Mouse (Mus musculus): ENCODE data around the gene Bak1. TPM values are rescaled to one million over a fixed set of nuclear protein-coding genes. Genes with fewer than 3 reads are reported as not detected.

The Bak1 gene
- total and polyA plus RNA-seq, 3 experiments, result 75.4 to 150 TPM; not detected in 1

GRCm38 (mm10) chr17:27057517-27058055 is 28.8 kb upstream of the Bak1 start:
- Histone ChIP-seq H3K79me2 (ENCODE audit: control insufficient read depth, insufficient read depth, low read length, poor library complexity) (peaks cover 5% of the 10 kb centered on the region), H3K27me3 (ENCODE audit: control insufficient read depth in 1 of 2, insufficient read depth in 2 of 2, low read length in 2 of 2) (no peaks in the 10 kb centered on the region), H3K36me3 (ENCODE audit: control insufficient read depth in 1 of 2, insufficient read depth in 2 of 2, low read length in 2 of 2) (peaks cover 0 to 8% of the 10 kb centered on the region in 2 experiments; a peak in 2 of 4 replicates), H3K9ac (ENCODE audit: control insufficient read depth, low read depth, low read length, poor library complexity, severe bottlenecking) (peak overlapping the region; percentile 76), H3K9me3 (replicated peaks; ENCODE audit: insufficient read depth, low read length) (no peaks in the 10 kb centered on the region), H3K27ac (ENCODE audit: control insufficient read depth, low read depth, low read length) (peak overlapping the region; percentile 0), H3K4me1 (ENCODE audit: control insufficient read depth in 1 of 2, insufficient read depth in 2 of 2, low read length in 2 of 2) (peaks cover 4 to 8% of the 10 kb centered on the region in 2 experiments; a peak in 3 of 4 replicates), H3K4me3 (ENCODE audit: control insufficient read depth in 1 of 2, insufficient read depth in 1 of 2, low read depth in 2 of 2, low read length in 2 of 2) (peak overlapping the region; percentile 54 to 96)
- TF ChIP-seq ZKSCAN1 (IDR thresholded peaks at IDR 0.05; ENCODE audit: low read depth, low read length) (no peak), POLR2AphosphoS2 (IDR thresholded peaks at IDR 0.05; ENCODE audit: low read length) (no peak), UBTF (IDR thresholded peaks at IDR 0.05; ENCODE audit: borderline replicate concordance, insufficient read depth, low read depth, low read length) (0 out of 2 replicates have a peak, but pooled peaks have one; percentile 20)
- peak; percentile 60 for DNase-seq (ENCODE audit: low read depth, low spot score)

GRCm38 (mm10) chr17:27056812-27057516 is 28.2 kb upstream of the Bak1 start, which contains the start of gene Itpr3:
Gene Itpr3, plus strand, starts transcription at chr17:27057304.
- peak; percentile 91 for DNase-seq (ENCODE audit: low read depth, low spot score)
- peaks cover 5% of the 10 kb centered on the region for H3K79me2 ChIP-seq (ENCODE audit: control insufficient read depth, insufficient read depth, low read length, poor library complexity)
- H3K27ac ChIP-seq (ENCODE audit: control insufficient read depth, low read depth, low read length), result peak within 1 kb of the TSS; percentile 72
- peaks cover 4 to 12% of the 10 kb centered on the region in 2 experiments; a peak in 3 of 4 replicates for H3K4me1 ChIP-seq (ENCODE audit: control insufficient read depth in 1 of 2, insufficient read depth in 2 of 2, low read length in 2 of 2)
- peak within 1 kb of the TSS; percentile 76 for H3K9ac ChIP-seq (ENCODE audit: control insufficient read depth, low read depth, low read length, poor library complexity, severe bottlenecking)
- no peaks in the 10 kb centered on the region for H3K27me3 ChIP-seq (ENCODE audit: control insufficient read depth in 1 of 2, insufficient read depth in 2 of 2, low read length in 2 of 2)
- TF ChIP-seq MAZ (IDR thresholded peaks at IDR 0.05; ENCODE audit: low read depth, low read length) (peak; percentile 21; the same call in 1 of the 2 replicates), JUND (IDR thresholded peaks at IDR 0.05; ENCODE audit: low read depth, low read length) (no peak), UBTF (IDR thresholded peaks at IDR 0.05; ENCODE audit: borderline replicate concordance, insufficient read depth, low read depth, low read length) (0 out of 2 replicates have a peak, but pooled peaks have one; percentile 53), ZKSCAN1 (IDR thresholded peaks at IDR 0.05; ENCODE audit: low read depth, low read length) (no peak), E2F4 (IDR thresholded peaks at IDR 0.05; ENCODE audit: borderline replicate concordance, low read depth, low read length) (no peak), MYB (IDR thresholded peaks at IDR 0.05; ENCODE audit: low read depth, low read length) (no peak), NELFE (IDR thresholded peaks at IDR 0.05; ENCODE audit: low read depth, low read length) (peak; percentile 57), TBP (IDR thresholded peaks at IDR 0.05; ENCODE audit: low read depth, low read length) (no peak), POLR2AphosphoS5 (IDR thresholded peaks at IDR 0.05; ENCODE audit: borderline replicate concordance, low read depth, low read length) (no peak), GABPA (IDR thresholded peaks at IDR 0.05; ENCODE audit: low read depth, low read length) (no peak), USF1 (IDR thresholded peaks at IDR 0.05; ENCODE audit: low read depth, low read length) (peak; percentile 62), ELF1 (IDR thresholded peaks at IDR 0.05; ENCODE audit: low read depth, low read length) (peak; percentile 75), EP300 (IDR thresholded peaks at IDR 0.05; ENCODE audit: low read depth in 1 of 2, low read length in 2 of 2) (no peak), ZMIZ1 (IDR thresholded peaks at IDR 0.05; ENCODE audit: low read depth, low read length) (no peak), POLR2AphosphoS2 (IDR thresholded peaks at IDR 0.05; ENCODE audit: low read length) (no peak; the same call in 1 of the 2 replicates), SIN3A (IDR thresholded peaks at IDR 0.05; ENCODE audit: low read length) (no peak), MYC (IDR thresholded peaks at IDR 0.05; ENCODE audit: low read depth, low read length) (0 out of 2 replicates have a peak, but pooled peaks have one; percentile 39), RAD21 (IDR thresholded peaks at IDR 0.05; ENCODE audit: low read depth, low read length) (no peak), HCFC1 (IDR thresholded peaks at IDR 0.05; ENCODE audit: low read depth, low read length) (no peak), CHD2 (IDR thresholded peaks at IDR 0.05; ENCODE audit: low read length) (no peak), MXI1 (IDR thresholded peaks at IDR 0.05; ENCODE audit: low read depth, low read length) (peak; percentile 92), MAFK (IDR thresholded peaks at IDR 0.05; ENCODE audit: borderline replicate concordance, low read depth, low read length) (no peak), MAX (IDR thresholded peaks at IDR 0.05; ENCODE audit: low read length) (no peak), NRF1 (IDR thresholded peaks at IDR 0.05; ENCODE audit: insufficient read depth, low read depth, low read length, poor library complexity, severe bottlenecking) (no peak), TCF12 (IDR thresholded peaks at IDR 0.05; ENCODE audit: low read depth, low read length) (peak; percentile 41; the same call in 1 of the 2 replicates), ZC3H11A (IDR thresholded peaks at IDR 0.05; ENCODE audit: low read depth, low read length) (no peak), POLR2A (IDR thresholded peaks at IDR 0.05; ENCODE audit: control insufficient read depth in 1 of 2, insufficient read depth in 1 of 2, low read depth in 1 of 2, low read length in 2 of 2, poor library complexity in 1 of 2) (peak; percentile 58 to 59; a peak in 3 of 4 replicates)
- no peaks in the 10 kb centered on the region for H3K9me3 ChIP-seq (replicated peaks; ENCODE audit: insufficient read depth, low read length)
- peak within 1 kb of the TSS; percentile 56 to 96 for H3K4me3 ChIP-seq (ENCODE audit: control insufficient read depth in 1 of 2, insufficient read depth in 1 of 2, low read depth in 2 of 2, low read length in 2 of 2)
- peaks cover 0 to 8% of the 10 kb centered on the region in 2 experiments; a peak in 2 of 4 replicates for H3K36me3 ChIP-seq (ENCODE audit: control insufficient read depth in 1 of 2, insufficient read depth in 2 of 2, low read length in 2 of 2)

Measured in MEL (cell line).